Mouse (Mus musculus) midbrain, embryonic 11.5 days (tissue): ENCODE data around the gene Pdia6. TPM values are rescaled to one million over a fixed set of nuclear protein-coding genes. Genes with fewer than 3 reads are reported as not detected.

Source experiments
- ATAC-seq: fragments of 200-750 bp; cut with Nextera tagmentation; 2 replicates; pipeline ENCODE4 v1.8.0; 2017; ENCODE audit warnings: moderate TSS enrichment, moderate library complexity; ENCODE audit not compliant: low FRiP score
- DNase-seq: peaks from one replicate; pipeline ENCODE4 v3.0.0; 2015; ENCODE audit warnings: low spot score; ENCODE audit errors: missing footprints
- H3K27ac ChIP-seq: fragments of 300-500 bp; sonication (generic); 2 replicates; pipeline ENCODE4 v1.5.1; 2014; ENCODE audit warnings: low read depth, low read length
- H3K27me3 ChIP-seq: fragments of 300-500 bp; sonication (generic); 2 replicates; pipeline ENCODE4 v1.6.1; 2014; ENCODE audit warnings: mild to moderate bottlenecking, low read length, moderate library complexity, mixed read lengths; ENCODE audit not compliant: control insufficient read depth, insufficient read depth
- H3K36me3 ChIP-seq: fragments of 300-500 bp; sonication (generic); 2 replicates; pipeline ENCODE4 v1.6.1; 2014; ENCODE audit warnings: mild to moderate bottlenecking, low read length, moderate library complexity, mixed read lengths; ENCODE audit not compliant: control insufficient read depth, insufficient read depth
- H3K4me1 ChIP-seq: fragments of 300-500 bp; sonication (generic); 2 replicates; pipeline ENCODE4 v1.6.1; 2014; ENCODE audit warnings: low read length; ENCODE audit not compliant: control insufficient read depth, insufficient read depth
- H3K4me2 ChIP-seq: fragments of 300-500 bp; sonication (generic); 2 replicates; pipeline ENCODE4 v1.6.1; 2014; ENCODE audit warnings: mild to moderate bottlenecking, moderate library complexity
- H3K4me3 ChIP-seq: fragments of 300-500 bp; sonication (generic); 2 replicates; pipeline ENCODE4 v1.5.1; 2014; ENCODE audit warnings: low read depth, low read length
- H3K9ac ChIP-seq: fragments of 300-500 bp; sonication (generic); 2 replicates; pipeline ENCODE4 v1.6.1; 2014; ENCODE audit warnings: low read length
- H3K9me3 ChIP-seq: fragments of 300-500 bp; sonication (generic); 2 replicates; pipeline ENCODE4 v1.6.1; 2016; ENCODE audit warnings: low read length; ENCODE audit not compliant: control insufficient read depth
- WGBS: fragments of 180-500 bp; shearing (Covaris S2); extraction: QIAGEN DNeasy Blood & Tissue Kit; methylation state at CpG from one replicate; pipeline ENCODE4 v1.1.7; 2014; 5-methylcytosine and 5-hydroxymethylcytosine counted together
- polyA plus RNA-seq: library from polyadenylated mRNA; unstranded; fragments of >200 nt; fragmentation: Nextera tagmentation; extraction: Ambion mirVana; gene quantifications from 2 replicates; pipeline ENCODE4 v1.2.1, GENCODE M21; 2014

The Pdia6 gene
- polyA plus RNA-seq: 540 TPM in 2 replicates

- H3K9me3 ChIP-seq: no peaks in the 10 kb centered on the region
- peak; percentile 99 for ATAC-seq
- H3K4me3 ChIP-seq: peak within 1 kb of the TSS; percentile 78
- WGBS: 2% methylated on average over 45 of the region's 48 CpGs
- H3K4me1 ChIP-seq: peaks cover 10% of the 10 kb centered on the region
- H3K9ac ChIP-seq: peak within 1 kb of the TSS; percentile 92
- peak within 1 kb of the TSS; percentile 79 for H3K4me2 ChIP-seq
- peak within 1 kb of the TSS; percentile 57 for H3K27ac ChIP-seq
- no peaks in the 10 kb centered on the region for H3K27me3 ChIP-seq
- DNase-seq: peak; percentile 99
- peaks cover 7% of the 10 kb centered on the region for H3K36me3 ChIP-seq
Observed at GRCm38 (mm10) chr12:17265971-17266672, at the start of gene Pdia6. Gene Pdia6 (plus strand): TSS chr12:17266545.

- ATAC-seq: no peak
Observed at GRCm38 (mm10) chr12:17218390-17218789, 48.0 kb upstream of the Pdia6 start.

GRCm38 (mm10) chr12:17219107-17219506 is 47.2 kb upstream of the Pdia6 start:
- no peak overlapping the region for H3K4me3 ChIP-seq
- no peaks in the 10 kb centered on the region for H3K4me1 ChIP-seq
- WGBS: 82% methylated on average over 4 of the region's 4 CpGs
- no peak overlapping the region for H3K9ac ChIP-seq
- no peak for DNase-seq
- H3K36me3 ChIP-seq: no peaks in the 10 kb centered on the region
- H3K27ac ChIP-seq: no peak overlapping the region
- H3K27me3 ChIP-seq: no peaks in the 10 kb centered on the region
- no peak for ATAC-seq
- H3K4me2 ChIP-seq: no peak overlapping the region
- H3K9me3 ChIP-seq: no peaks in the 10 kb centered on the region

More at GRCm38 (mm10) chr12:17218390-17218789, 48.0 kb upstream of the Pdia6 start:
- Histone ChIP-seq H3K27ac (no peak overlapping the region), H3K9me3 (no peaks in the 10 kb centered on the region), H3K9ac (no peak overlapping the region), H3K4me2 (no peak overlapping the region), H3K4me3 (no peak overlapping the region), H3K4me1 (no peaks in the 10 kb centered on the region), H3K36me3 (no peaks in the 10 kb centered on the region), H3K27me3 (no peaks in the 10 kb centered on the region)
- 61% methylated on average over 8 of the region's 8 CpGs for WGBS
- DNase-seq: no peak

GRCm38 (mm10) chr12:17220631-17221030 is 45.7 kb upstream of the Pdia6 start:
- ATAC-seq (no peak), DNase-seq (no peak)
- Histone ChIP-seq H3K27ac (no peak overlapping the region), H3K9ac (no peak overlapping the region), H3K36me3 (no peaks in the 10 kb centered on the region), H3K4me1 (no peaks in the 10 kb centered on the region), H3K4me3 (no peak overlapping the region), H3K27me3 (no peaks in the 10 kb centered on the region), H3K4me2 (no peak overlapping the region), H3K9me3 (no peaks in the 10 kb centered on the region)
- 74% methylated on average over 5 of the region's 5 CpGs for WGBS

- Histone ChIP-seq H3K27ac (no peak overlapping the region), H3K9ac (no peak overlapping the region), H3K4me2 (no peak overlapping the region), H3K4me3 (no peak overlapping the region), H3K4me1 (no peaks in the 10 kb centered on the region), H3K27me3 (no peaks in the 10 kb centered on the region), H3K36me3 (no peaks in the 10 kb centered on the region), H3K9me3 (no peaks in the 10 kb centered on the region)
- WGBS: 50% methylated on average over 5 of the region's 5 CpGs
- ATAC-seq (no peak), DNase-seq (peak; percentile 87)
Observed at GRCm38 (mm10) chr12:17221891-17222428, 44.4 kb upstream of the Pdia6 start.

- no peak overlapping the region for H3K27ac ChIP-seq
- ATAC-seq: no peak
- H3K27me3 ChIP-seq: no peaks in the 10 kb centered on the region
- no peak overlapping the region for H3K9ac ChIP-seq
- DNase-seq: peak; percentile 2
- WGBS: 82% methylated on average over 3 of the region's 3 CpGs
- H3K9me3 ChIP-seq: no peaks in the 10 kb centered on the region
- no peaks in the 10 kb centered on the region for H3K4me1 ChIP-seq
- no peak overlapping the region for H3K4me3 ChIP-seq
- H3K36me3 ChIP-seq: no peaks in the 10 kb centered on the region
- no peak overlapping the region for H3K4me2 ChIP-seq
Observed at GRCm38 (mm10) chr12:17223050-17223449, 43.3 kb upstream of the Pdia6 start.

GRCm38 (mm10) chr12:17225012-17225411 is 41.3 kb upstream of the Pdia6 start:
- H3K4me1 ChIP-seq: no peaks in the 10 kb centered on the region
- H3K36me3 ChIP-seq: no peaks in the 10 kb centered on the region
- no peak for ATAC-seq
- no peak overlapping the region for H3K4me2 ChIP-seq
- DNase-seq: peak; percentile 26
- H3K27ac ChIP-seq: no peak overlapping the region
- WGBS: 86% methylated on average over 5 of the region's 5 CpGs
- no peaks in the 10 kb centered on the region for H3K27me3 ChIP-seq
- no peak overlapping the region for H3K4me3 ChIP-seq
- H3K9me3 ChIP-seq: no peaks in the 10 kb centered on the region
- H3K9ac ChIP-seq: no peak overlapping the region

- ATAC-seq (no peak), DNase-seq (peak; percentile 21)
- Histone ChIP-seq H3K27me3 (no peaks in the 10 kb centered on the region), H3K9me3 (no peaks in the 10 kb centered on the region), H3K4me2 (no peak overlapping the region), H3K36me3 (no peaks in the 10 kb centered on the region), H3K27ac (no peak overlapping the region), H3K4me3 (no peak overlapping the region), H3K9ac (no peak overlapping the region), H3K4me1 (no peaks in the 10 kb centered on the region)
- whole genome bisulfite sequencing: 92% methylated on average over 4 of the region's 4 CpGs
Observed at GRCm38 (mm10) chr12:17227903-17228302, 38.4 kb upstream of the Pdia6 start.

GRCm38 (mm10) chr12:17230581-17230980 is 35.8 kb upstream of the Pdia6 start:
- no peaks in the 10 kb centered on the region for H3K36me3 ChIP-seq
- ATAC-seq: no peak
- 76% methylated on average over 5 of the region's 5 CpGs for WGBS
- peak; percentile 72 for DNase-seq
- no peak overlapping the region for H3K9ac ChIP-seq
- H3K27ac ChIP-seq: no peak overlapping the region
- H3K27me3 ChIP-seq: no peaks in the 10 kb centered on the region
- H3K4me3 ChIP-seq: no peak overlapping the region
- H3K9me3 ChIP-seq: no peaks in the 10 kb centered on the region
- no peaks in the 10 kb centered on the region for H3K4me1 ChIP-seq
- H3K4me2 ChIP-seq: no peak overlapping the region
